Mouse (Mus musculus) central nervous system, embryonic 11.5 days (tissue): ENCODE data around the gene Trnt1. TPM values are rescaled to one million over a fixed set of nuclear protein-coding genes. Genes with fewer than 3 reads are reported as not detected.

ENCODE experiments used
- polyA plus RNA-seq: library from polyadenylated mRNA; depleted of rRNA; stranded (reverse); fragments of >200 nt; gene quantifications from 2 replicates; pipeline ENCODE4 v1.2.3, GENCODE M21; 2012; rRNA removed

The Trnt1 gene
- polyA plus RNA-seq: 42.2 and 43.6 TPM in 2 replicates

DNA sequence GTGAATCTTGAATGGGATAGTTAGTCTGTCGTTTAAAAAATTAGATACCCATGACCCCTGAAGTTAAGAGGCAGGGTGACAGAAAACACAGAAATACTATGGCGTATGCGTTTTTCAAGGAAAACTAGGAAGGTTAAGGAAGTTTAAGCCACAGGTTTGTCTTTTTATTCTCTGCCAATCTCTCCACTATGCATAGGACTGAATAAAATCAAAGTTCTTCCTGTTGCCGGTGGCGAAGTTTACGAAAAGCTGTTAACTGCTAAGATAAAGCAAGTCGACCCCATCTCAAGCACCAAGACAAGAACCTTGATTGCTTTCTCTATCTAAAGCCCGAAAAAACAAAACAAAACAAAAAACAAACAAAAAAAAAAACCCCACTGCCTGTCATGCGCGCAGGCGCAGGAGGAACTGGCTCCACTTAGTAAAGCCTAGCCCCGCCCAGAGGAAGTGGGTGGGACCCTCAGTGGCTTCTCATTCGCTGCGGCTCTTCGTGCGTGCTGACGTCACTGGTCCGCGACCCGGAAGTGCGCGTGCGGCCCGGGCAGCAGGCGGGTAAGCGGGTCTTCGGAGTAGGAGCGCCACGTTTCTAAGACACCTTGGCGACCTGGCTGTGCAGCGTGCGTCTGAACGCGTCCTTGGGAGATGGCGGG lies at the start of gene Trnt1:
Gene Trnt1 (plus strand): TSS at position 481 of the 650 bp plus-strand sequence.

DNA sequence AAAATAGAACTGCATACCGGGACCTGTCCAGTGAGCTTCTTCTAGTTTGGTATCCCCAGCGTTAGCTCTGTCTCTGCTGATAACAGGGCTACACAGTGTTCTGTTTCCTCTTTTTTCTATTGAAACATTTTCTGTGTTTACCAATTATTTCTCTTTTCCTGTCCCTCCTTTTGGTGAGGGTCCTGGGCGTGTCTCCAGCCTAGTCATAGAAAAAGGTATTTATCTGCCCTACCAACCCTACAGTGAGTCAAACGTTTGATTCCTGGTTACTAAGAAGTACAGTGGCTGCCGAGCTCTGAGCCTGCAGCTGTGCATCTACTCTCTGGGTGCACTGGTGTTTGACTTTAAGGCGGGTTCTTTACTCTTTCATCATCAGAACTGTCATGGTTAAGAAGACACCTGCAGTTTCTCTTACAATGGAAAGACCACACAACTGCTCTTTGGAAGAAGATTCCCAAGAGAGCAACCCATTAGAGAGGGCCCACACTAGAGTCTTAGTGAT lies 20.0 kb upstream of the Trnt1 start, which contains the start of gene Il5ra:
Gene Il5ra (minus strand): TSS at position 151 of the 502 bp plus-strand sequence.

DNA sequence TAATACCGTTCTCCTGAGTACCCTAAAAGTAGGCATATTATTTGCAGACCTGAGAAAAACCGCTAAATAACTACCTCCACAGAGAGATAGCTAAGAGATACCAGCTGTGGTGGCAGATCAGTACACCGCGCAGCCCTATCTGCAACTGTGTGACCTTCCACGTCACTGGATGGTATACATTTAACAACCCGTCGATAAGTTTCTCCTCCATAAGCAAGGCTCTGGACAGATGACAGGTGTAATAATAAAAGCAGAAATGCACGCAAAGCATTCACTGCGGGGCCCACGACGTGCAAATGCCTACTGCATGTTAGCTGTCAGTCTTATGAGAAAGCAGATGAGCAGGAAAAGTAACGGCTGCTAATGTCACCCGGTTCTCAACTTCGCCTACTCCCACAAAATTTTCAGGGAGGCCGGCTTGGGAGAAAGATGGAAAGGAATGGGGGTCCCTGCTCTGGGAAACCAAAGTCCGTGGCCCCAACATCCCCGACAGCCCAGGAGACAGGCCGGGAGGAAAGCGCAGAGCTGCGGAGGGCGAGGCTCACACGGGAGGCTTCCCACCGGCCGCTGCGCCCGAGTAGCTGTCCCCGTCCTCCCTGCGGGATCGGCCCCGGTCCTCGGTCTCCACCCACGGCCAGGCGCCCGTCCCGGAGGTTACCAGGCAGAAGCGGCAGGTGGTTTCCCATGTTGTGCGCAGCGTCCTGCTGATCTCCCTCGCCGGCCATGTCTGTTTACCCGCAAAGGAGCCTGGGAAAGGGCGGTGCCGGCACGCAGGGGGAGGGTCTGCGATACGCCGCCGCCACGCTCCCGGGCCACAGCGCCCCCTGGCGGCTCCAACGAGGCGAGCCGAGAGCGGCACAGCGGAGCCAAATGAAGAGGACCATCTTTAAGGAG lies 30.7 kb downstream of the Trnt1 start, which contains the start of gene Crbn:
Gene Crbn (minus strand): TSS at position 745 of the 894 bp plus-strand sequence.

Other genes with a start within 250 kb of the Trnt1 start
- 0.02 and 0.05 TPM in 2 replicates for gene Il5ra, start 20.1 kb upstream of the Trnt1 start, polyA plus RNA-seq
- 23.4 and 30.9 TPM in 2 replicates for gene Crbn, start 31.0 kb downstream of the Trnt1 start, polyA plus RNA-seq